Mouse (Mus musculus): ENCODE measurements around the gene Dpp8. TPM values are rescaled to one million over a fixed set of nuclear protein-coding genes. Genes with fewer than 3 reads are reported as not detected.

The Dpp8 gene
- total RNA-seq (2023): 55.7 and 77.8 TPM in 2 replicates

GRCm38 (mm10) chr9:65032269-65033108 is at the start of gene Dpp8:
TSS of gene Dpp8 (plus strand) at chr9:65032414.

GRCm38 (mm10) chr9:65020991-65021886 is 11.0 kb upstream of the Dpp8 start, which contains the start of gene Hacd3:
TSS of gene Hacd3 (minus strand) at chr9:65021693.

GRCm38 (mm10) chr9:65100991-65101685 is 68.9 kb downstream of the Dpp8 start, which contains the start of gene Igdcc4:
TSS of gene Igdcc4 (plus strand) at chr9:65101486.

Other genes with a start within 250 kb of the Dpp8 start
- gene Dennd4a, start 221.1 kb upstream of the Dpp8 start, total RNA-seq (2023): 192 and 289 TPM in 2 replicates
- not detected in 2 replicates for gene Slc24a1, start 80.8 kb upstream of the Dpp8 start, total RNA-seq (2023)
- gene Ints14, start 71.5 kb upstream of the Dpp8 start, total RNA-seq (2023): 15.9 and 17.9 TPM in 2 replicates
- 3.5 and 5.0 TPM in 2 replicates for gene Hacd3, start 10.7 kb upstream of the Dpp8 start, total RNA-seq (2023)
- 0.14 TPM in 1 of 2 replicates, not detected in the other for gene Igdcc4, start 69.1 kb downstream of the Dpp8 start, total RNA-seq (2023)
- not detected in 2 replicates for gene Igdcc3, start 108.8 kb downstream of the Dpp8 start, total RNA-seq (2023)
- gene Parp16, start 162.9 kb downstream of the Dpp8 start, total RNA-seq (2023): 2.6 and 2.9 TPM in 2 replicates
- gene Cilp, start 232.8 kb downstream of the Dpp8 start, total RNA-seq (2023): not detected in 2 replicates